ENCODE assay signal across 8 mouse cellular contexts in genomic region chr4:150569834-150570571, GRCm38 (mm10).
DNase-seq lines count a peak whose midpoint lies in the region; ATAC-seq lines count a peak whose summit lies in the region.

No protein-coding gene starts in this region.

- peak overlapping the region; percentile 99 for H3K27ac ChIP-seq in intestine, embryonic 16.5 days (ENCODE audit: low read length)
- peak overlapping the region; percentile 94 for H3K27ac ChIP-seq in lung, embryonic 15.5 days

- peak overlapping the region; percentile 70 for H3K4me3 ChIP-seq in intestine, embryonic 16.5 days (ENCODE audit: low read length)
- H3K4me3 ChIP-seq in lung, embryonic 15.5 days = peak overlapping the region; percentile 75

- under 1% methylated on average over 27 of the region's 27 CpGs for WGBS in intestine, embryonic 16.5 days
- WGBS in lung, embryonic 15.5 days = under 1% methylated on average over 27 of the region's 27 CpGs

- H3K9me3 ChIP-seq in intestine, embryonic 16.5 days (ENCODE audit: control insufficient read depth, low read length) = no peaks in the 10 kb centered on the region
- H3K9me3 ChIP-seq in lung, embryonic 15.5 days = no peaks in the 10 kb centered on the region

- peak overlapping the region; percentile 89 for H3K4me2 ChIP-seq in intestine, embryonic 16.5 days (ENCODE audit: low read depth, low read length)
- H3K4me2 ChIP-seq in lung, embryonic 15.5 days = peak overlapping the region; percentile 65

- ATAC-seq in intestine, embryonic 16.5 days = no peak
- ATAC-seq in lung, embryonic 15.5 days (ENCODE audit: borderline replicate concordance, extremely low read depth, low FRiP score, low TSS enrichment) = peak; percentile 47; the same call in 1 of the 2 replicates

- peaks cover 27% of the 10 kb centered on the region for H3K4me1 ChIP-seq in intestine, embryonic 16.5 days (ENCODE audit: control insufficient read depth, insufficient read depth, low read length)
- peaks cover 41% of the 10 kb centered on the region for H3K4me1 ChIP-seq in lung, embryonic 15.5 days

- peak; percentile 43 for DNase-seq in adrenal gland, postnatal 10 days
- DNase-seq in adrenal gland, adult 8-10 months = no peak
- DNase-seq in urinary bladder, postnatal 14 days (ENCODE audit: low spot score) = peak; percentile 44
- no peak for DNase-seq in urinary bladder, postnatal 4 days (ENCODE audit: low spot score in 2 of 2)
- peak; percentile 68 to 73 for DNase-seq in heart, adult 18-20 months
- peak; percentile 55 to 56 for DNase-seq in right cerebral cortex, adult 2 months (ENCODE audit: low spot score in 2 of 2)

- H3K27me3 ChIP-seq in intestine, embryonic 16.5 days (replicated peaks; ENCODE audit: control insufficient read depth, insufficient read depth, low read length) = no peaks in the 10 kb centered on the region
- H3K27me3 ChIP-seq in lung, embryonic 15.5 days = no peaks in the 10 kb centered on the region

- H3K36me3 ChIP-seq in intestine, embryonic 16.5 days (ENCODE audit: control insufficient read depth, insufficient read depth, low read length) = no peaks in the 10 kb centered on the region
- H3K36me3 ChIP-seq in lung, embryonic 15.5 days = peaks cover 11% of the 10 kb centered on the region; the same call in 1 of the 2 replicates

- peak overlapping the region; percentile 96 for H3K9ac ChIP-seq in intestine, embryonic 16.5 days (ENCODE audit: low read depth, low read length)
- H3K9ac ChIP-seq in lung, embryonic 15.5 days = peak overlapping the region; percentile 84

Comparison
In these comparisons a context has a peak if more than half of its experiments do, and no peak if none do; other contexts are left out.
1. DNase-seq: peak in adrenal gland, postnatal 10 days (single experiment), urinary bladder, postnatal 14 days (single experiment), heart, adult 18-20 months (2 of 2) and right cerebral cortex, adult 2 months (2 of 2); none in adrenal gland, adult 8-10 months (single experiment) and urinary bladder, postnatal 4 days (0 of 2).